Mouse (Mus musculus) ES-CJ7 (cell line): ENCODE data around the gene Fbxw11.
"Not testable (repeated sequence)": the region's sequence is repeated elsewhere in the genome, so short reads cannot be mapped to it uniquely, and the experiment has no call there.

Experiments
- DNase-seq: peaks from one replicate; pipeline ENCODE4 v3.0.0; 2011; ENCODE audit warnings: low read depth, low spot score

Gene Fbxw11

DNA sequence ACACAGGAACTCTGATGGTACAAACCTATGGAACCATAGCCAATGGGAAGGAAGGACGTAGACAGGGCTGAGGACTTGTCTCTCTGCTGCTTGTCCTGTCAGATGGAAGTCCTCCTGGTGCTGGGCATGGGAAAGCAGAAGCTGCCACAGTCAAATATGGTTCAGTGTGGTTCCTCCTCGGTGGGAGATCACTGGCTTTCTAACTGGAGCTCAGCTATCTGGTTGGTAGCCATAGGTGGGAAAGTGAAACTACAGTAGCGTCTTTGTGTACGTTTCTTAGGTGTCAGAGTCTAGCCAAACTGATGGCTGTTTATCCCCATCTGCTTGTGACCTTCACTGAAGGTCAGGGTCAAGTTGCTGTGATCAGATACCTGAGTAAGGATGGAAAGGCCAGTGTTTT is 29.0 kb downstream of the Fbxw11 start:
- peak; percentile 33 for DNase-seq

DNA sequence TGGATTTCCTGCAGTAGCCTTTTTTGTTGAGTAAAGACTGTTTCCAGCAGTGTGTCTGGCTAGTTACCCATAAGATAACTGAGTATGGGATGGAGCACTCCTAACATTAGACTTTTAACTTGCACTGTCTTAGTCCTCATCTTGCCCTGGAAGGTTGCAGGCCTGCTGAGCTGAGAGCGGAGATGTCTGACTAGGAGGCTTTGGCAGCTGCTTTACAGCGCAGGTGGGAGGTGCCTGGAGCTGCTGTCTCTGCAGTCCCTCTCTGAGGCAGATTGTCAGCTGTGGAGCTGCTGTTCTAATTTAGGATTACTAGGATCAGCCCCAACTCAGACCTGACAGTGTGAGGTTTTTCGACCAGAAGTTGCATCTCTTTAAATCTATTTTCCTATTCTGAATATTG is 34.3 kb downstream of the Fbxw11 start:
- no peak for DNase-seq

DNA sequence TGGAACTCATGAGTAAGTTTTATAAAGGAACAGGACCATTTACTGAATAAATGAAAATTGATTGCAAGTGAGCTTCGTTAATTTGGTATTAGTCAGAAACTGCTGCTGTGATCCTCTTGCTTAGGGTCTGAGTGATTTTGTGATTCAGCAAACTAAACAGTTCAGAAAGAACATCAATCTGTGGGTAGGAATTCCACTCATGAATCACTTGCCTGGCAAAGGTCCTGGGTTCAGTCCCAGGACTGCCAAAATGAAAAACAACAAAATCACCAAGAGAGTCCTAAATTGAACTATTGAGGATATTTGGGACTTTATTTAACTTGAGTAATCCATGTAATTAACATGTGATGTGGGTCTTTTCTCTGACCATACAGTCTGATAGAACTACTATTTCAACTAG is 35.3 kb downstream of the Fbxw11 start:
- DNase-seq, result no peak

GRCm38 (mm10) chr11:32679091-32679490 is 36.6 kb downstream of the Fbxw11 start:
- peak; percentile 72 for DNase-seq

DNA sequence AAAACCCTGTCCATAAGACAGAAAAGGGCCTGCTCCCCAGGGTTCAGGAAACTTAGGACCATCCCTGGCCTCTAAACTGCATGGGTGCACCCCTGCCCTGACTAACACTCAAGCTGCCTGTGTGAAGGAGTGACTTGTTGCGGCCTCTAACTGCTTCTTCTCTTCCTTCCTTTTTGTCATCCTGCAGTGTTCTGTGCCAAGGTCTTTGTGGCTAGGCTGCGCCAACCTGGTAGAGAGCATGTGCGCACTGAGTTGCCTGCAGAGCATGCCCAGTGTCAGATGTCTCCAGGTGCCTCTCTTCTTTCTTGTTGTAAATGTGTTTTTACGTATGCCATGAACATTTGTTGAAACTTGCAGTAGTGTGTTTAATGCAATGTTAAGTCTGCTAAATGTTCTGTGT is 37.5 kb downstream of the Fbxw11 start:
- no peak for DNase-seq

DNA sequence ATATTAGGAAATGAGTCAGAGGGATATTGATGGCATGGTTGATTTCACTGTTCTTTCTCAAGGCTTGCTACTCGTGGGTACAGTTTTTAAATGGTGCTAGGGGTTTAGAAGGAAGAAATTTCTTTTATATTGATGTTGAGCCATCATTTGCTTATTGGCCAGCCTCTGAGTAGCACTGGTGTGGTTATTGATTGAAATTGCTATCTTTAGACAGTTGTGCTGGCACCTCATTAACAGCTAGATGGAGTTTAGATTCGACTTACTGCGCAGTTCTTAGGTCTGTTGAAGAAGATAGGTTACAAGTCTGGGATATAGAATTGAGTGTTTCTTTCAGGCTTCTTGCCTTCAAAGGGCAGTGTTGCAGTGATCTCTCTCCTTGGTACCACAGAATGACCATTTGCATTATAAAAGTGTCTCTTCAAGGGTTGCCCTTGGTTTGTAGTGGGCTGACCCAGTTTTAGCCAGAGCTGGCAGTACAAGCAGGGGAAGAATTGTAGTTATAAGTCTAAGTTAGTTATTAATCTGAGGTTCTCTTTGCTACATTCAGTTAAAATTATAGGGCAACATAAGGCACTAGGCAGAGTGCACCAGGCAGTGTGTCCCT is 38.8 kb downstream of the Fbxw11 start:
- peak; percentile 66 for DNase-seq

DNA sequence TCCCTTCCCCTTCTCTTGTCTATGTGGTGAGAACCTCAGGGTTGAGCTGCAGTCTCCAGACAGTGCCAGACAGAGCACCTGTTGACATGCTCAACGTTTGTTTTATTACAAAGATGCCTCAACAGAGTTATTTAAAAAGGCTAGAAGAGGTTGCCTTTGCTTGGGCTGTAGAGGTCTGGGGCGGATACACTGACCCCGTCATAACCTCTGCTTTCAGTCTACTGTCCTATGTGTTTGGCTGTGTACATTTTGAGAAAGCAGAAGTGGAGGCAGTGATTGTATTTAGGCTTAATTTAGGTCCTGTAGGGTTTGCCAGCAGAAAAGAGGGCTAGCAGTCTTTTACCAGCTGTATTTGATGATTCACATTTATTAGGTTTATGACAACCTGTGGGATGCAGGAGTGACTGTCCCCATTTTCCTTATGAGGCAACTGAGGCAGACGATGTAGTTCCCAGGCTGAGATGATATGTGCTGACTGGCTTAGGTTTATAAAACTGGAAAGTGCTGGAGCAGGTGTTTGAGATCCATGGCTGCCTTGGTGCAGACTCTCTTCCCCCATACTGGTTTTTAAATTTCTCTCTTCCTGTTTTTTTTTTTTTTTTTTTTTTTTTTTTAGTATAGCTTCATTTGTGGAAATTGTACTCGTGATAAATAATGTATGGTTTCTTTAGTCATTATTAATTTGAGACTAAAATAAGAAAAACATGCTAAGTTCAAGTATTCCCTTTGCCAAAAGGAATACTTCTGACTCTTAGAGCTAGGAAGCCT is 40.0 kb downstream of the Fbxw11 start:
- no peak for DNase-seq

GRCm38 (mm10) chr11:32684690-32685254 is 42.2 kb downstream of the Fbxw11 start:
- no peak for DNase-seq

DNA sequence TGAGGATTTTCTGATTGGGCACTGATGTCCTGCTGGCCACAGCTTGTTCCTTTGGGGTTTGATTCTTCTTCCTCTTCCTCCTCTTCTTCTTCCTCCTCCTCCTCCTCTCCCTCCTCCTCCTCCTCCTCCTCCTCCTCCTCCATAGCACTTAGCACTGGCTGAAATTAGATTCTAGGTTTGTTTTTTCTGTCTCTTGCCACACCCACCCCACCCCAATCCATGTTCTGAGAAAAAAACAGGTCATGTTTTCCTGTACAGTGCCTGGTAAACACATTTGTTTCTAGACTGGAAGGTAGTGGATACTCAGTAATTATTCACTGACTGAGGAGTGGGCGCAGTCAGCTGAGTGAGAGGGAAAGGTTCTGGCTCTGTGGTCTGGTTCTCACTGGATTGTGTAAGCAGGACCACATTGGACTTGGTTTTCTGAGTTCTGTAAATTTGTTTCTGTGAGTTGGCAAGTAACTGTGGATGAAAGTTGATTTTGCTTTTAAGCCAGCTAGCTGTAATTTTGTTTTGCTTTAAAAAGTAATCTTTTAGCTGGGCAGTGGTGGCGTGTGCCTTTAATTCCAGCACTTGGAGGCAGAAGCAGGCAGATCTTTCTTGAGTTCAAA is 45.8 kb downstream of the Fbxw11 start:
- no peak for DNase-seq

- DNase-seq, result no peak
Measured at GRCm38 (mm10) chr11:32689510-32689909, 47.0 kb downstream of the Fbxw11 start.

DNA sequence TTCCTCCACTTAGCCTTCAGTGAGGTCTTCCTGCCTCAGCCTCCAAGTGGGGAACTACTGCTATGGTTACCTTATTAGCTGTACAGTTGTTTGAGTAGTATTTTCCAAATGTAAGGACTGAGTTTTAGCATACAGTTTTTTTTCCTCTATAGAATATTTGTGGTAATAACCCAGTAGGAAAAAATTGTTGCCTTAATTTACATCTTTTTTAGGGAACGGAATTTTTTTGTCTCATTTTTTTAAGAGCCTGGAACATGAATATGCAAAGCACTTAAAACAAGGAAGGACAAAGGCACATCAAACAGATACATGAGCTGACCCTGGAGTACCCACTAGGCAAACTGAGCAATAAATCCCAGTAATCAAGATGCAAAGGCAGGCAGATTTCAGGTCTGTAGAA is 50.3 kb downstream of the Fbxw11 start:
- no peak for DNase-seq

DNA sequence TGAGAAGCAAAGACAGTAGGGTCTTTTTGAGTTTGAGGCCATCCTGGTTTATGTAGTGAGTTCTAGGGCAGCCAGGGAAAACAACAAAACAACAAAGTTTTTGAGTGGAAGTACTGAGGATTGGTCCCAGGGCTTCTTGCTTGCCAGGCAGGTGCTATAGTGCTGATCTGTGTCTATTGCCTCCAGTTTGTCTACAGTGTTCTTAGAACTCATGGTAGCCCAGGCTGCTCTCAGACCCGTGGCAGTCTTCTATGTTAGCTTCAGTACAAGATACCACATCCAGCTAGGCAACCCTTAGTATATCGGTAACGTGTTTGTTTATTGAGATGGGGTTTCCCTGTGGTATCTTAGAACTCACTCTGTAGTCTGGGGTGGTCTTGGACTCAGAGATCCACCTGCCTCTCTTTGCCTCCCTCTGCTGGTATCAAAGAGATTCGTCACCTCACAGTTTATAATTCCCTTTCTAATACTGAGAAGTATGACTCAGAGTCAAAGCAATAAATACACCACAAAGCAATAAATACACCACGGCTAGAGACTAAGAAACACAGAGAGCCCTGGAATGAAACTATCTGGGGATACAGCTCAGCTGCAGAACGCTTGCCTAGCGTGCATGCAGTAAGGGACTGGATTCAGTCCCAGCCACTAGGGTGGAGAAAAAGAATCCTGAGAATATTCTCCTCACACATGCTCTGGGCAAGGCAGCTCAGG is 51.1 kb downstream of the Fbxw11 start:
- peak; percentile 49 for DNase-seq

GRCm38 (mm10) chr11:32694322-32695003 is 51.9 kb downstream of the Fbxw11 start:
- DNase-seq, result not testable (repeated sequence)

- DNase-seq, result no peak
Measured at GRCm38 (mm10) chr11:32696446-32697090, 54.0 kb downstream of the Fbxw11 start.

DNA sequence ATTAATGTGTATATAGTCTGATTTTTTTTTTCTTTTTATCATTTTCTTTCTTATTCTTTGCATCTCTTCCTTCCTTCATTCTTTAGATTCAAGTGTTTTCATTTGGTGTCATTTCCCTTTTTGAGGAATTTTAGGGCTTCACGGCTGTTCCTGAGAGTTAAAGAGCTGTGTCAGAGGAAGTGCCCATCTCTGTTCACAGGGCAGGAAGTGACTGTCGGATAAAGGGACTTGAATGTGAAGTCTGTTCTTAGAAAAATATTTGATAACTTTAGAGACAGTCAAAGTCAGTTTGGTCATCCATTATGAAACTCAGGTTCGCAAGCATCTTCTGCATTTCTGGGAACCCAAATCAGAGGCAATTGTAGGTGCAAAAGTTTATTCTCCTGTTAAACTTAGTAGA is 55.2 kb downstream of the Fbxw11 start:
- DNase-seq, result no peak

DNA sequence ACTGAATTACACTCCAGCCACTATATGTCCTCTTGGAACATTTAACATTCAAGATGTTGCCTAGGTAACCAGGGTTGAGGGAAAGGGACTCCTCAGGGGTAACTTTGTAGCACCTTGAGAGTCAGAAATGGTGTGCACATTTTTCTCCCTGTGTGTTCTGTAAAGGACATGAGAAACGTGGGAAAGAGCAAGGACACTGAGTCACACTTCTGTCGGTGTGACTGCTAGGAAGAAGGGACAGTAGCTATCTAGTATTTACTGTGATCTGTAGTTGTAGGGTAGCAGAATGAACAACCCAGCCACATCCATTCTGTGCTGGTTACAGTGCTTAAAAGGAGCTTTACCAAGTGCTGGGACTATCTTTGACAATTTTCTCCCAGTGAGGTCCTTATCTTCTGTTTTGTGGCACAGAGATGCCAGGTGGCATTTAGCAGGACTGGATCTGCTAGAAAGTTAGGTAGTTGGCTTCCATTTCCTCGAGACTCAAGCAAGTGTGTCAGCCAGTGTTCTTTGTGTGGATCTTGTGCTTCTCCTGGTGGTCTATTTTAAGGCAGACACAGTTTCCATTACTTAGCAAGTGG is 57.5 kb downstream of the Fbxw11 start:
- no peak for DNase-seq

DNA sequence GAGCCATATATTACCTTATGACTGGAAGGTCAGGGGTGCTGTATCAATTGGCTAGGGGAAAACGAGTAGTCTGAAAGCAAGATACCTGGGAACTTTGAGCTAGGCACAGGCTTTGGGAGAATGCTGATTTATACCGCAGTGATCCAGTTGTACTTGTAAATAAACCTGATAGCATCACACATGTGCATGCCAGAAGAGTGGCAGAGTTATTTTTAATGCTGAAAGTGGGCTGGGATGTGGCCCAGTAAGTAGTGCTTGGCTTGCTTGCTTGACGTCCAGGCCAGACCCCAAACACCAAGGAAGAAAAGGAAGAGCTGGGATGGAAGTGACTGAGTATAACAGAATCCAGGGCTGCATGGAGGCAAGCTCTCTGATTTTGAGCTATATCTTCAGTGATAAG is 59.0 kb downstream of the Fbxw11 start:
- no peak for DNase-seq

DNA sequence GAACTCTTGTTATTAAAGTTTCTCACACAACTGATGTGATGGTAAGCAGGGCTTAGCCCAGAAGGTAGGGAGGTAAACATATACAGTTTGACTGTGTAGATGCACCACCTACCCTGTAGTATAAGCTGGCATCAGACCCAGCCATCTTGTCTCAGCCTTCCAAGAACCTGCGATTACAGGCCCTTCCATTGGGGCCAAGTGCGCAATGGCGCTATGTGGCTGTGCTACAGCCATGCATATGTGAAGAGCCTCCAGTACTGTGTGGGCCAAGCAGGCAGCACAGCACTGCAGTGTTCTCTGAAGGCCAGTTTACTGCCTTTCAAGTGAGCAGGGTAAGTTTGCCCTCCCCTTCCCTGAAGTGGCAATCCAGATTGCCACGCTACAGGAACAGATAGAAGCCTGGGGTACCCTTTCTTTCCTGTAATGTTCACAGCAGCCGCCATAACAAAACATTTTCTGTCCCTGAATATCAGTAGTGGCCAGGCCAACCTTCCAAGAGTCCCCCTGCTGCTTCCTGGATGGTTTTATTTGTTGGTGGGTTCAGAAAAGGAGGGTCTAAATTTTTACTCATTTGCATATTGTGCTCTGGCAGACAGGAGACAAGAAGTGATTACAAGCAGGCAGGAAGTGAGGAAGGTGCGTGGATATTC is 61.8 kb downstream of the Fbxw11 start:
- DNase-seq, result no peak

- DNase-seq, result no peak
Measured at GRCm38 (mm10) chr11:32706406-32706993, 64.0 kb downstream of the Fbxw11 start.

DNA sequence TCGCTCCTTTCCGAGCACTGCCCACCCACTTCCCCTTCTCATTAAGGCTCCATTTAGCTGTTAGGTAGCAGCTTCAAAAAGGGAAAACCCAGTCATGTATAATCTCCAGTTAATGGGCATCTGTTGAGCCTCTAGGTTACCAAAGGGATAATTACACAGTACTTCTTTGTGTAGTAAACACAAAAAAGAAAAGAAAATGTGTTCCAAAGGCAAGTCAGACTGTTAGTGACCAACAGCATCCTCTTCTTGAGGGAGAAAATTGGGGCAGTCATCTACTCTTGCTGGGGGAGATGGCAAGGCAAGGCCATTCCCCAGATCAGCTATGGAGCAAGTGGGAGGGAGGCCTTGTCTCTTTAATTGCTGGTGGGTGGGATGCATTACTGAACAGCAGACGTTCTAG is 65.0 kb downstream of the Fbxw11 start:
- DNase-seq, result no peak
